Mouse (Mus musculus): ENCODE measurements at regions not wholly inside any gene's neighbourhood (a gene's known extent, or its start where the extent isn't known, plus 50 kb on each side); places are given as distances from the start of the nearest gene placed in this dataset.

DNA sequence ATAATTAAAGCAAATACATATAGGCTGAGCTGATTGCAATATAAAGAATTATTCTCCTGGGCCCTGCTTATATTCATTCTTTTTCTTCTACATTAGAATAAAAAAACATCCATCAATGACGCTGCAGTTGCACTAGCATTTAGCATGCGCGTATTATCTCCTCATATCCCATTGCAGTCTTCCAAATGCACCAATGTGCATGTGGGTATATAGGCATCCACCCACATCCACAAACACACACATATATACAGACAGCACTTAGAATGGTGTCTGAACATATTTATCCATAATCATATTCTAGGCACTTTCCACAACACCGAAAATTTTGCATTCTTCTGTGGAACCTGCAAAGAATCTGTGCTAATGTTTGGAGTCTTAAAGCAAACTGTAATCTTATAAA is 504.4 kb upstream of the Smim15 start:
- TF ChIP-seq CTCF (conservative IDR thresholded peaks at IDR 0.05; ENCODE audit: low read length) (no peak), POU5F1 (IDR thresholded peaks at IDR 0.05; ENCODE audit: borderline replicate concordance, low read length) (no peak), NANOG (IDR thresholded peaks at IDR 0.05; ENCODE audit: borderline replicate concordance, low read length) (no peak)

All from E14TG2a.4 (cell line).